Mouse (Mus musculus): ENCODE results near the gene Abcc1. TPM values are rescaled to one million over a fixed set of nuclear protein-coding genes. Genes with fewer than 3 reads are reported as not detected.

Abcc1 gene
- polyA plus RNA-seq, 1 experiment from 2014 or later, result 7.5 TPM

DNA sequence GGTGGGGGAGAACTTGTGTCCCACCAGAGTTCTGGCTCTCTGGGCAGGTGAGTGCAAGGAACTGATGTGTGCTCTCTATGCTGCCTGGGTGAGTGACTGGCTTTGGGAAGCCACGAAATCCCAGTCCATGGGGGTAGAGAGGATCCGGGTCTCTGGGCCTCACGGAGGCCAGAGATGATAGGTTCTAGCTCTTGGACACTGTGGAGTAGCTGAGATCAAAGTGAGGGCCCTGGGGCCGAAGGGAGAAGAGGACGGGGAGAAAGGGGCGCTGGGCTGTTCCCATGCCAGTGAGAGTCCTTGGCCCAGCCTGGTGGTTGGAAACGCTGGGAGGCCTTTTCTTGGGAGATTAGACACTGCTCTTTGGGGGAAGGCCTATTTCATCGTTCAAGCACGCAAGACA is 53.8 kb downstream of the Abcc1 start:
- Histone ChIP-seq H3K27me3 (ENCODE audit: control insufficient read depth, insufficient read depth, low read length) (no peaks in the 10 kb centered on the region), H3K4me2 (ENCODE audit: low read depth) (no peak overlapping the region), H3K36me3 (ENCODE audit: control insufficient read depth, insufficient read depth, low read length) (no peaks in the 10 kb centered on the region), H3K4me3 (ENCODE audit: low read depth, low read length) (no peak overlapping the region), H3K4me1 (ENCODE audit: control insufficient read depth, insufficient read depth, low read length) (no peaks in the 10 kb centered on the region), H3K9ac (ENCODE audit: low read length) (no peak overlapping the region), H3K9me3 (ENCODE audit: control insufficient read depth, low read length) (no peaks in the 10 kb centered on the region), H3K27ac (ENCODE audit: low read depth, low read length) (no peak overlapping the region)
- 96% methylated on average over 9 of the region's 9 CpGs for WGBS
- no peak for DNase-seq (ENCODE audit: low spot score)
- ATAC-seq (ENCODE audit: insufficient read depth, low FRiP score, low TSS enrichment), result no peak

GRCm38 (mm10) chr16:14416957-14417618 is 55.7 kb downstream of the Abcc1 start:
- no peak overlapping the region for H3K4me2 ChIP-seq (ENCODE audit: low read depth)
- DNase-seq (ENCODE audit: low spot score) (no peak), ATAC-seq (ENCODE audit: insufficient read depth, low FRiP score, low TSS enrichment) (no peak)
- no peak overlapping the region for H3K9ac ChIP-seq (ENCODE audit: low read length)
- H3K36me3 ChIP-seq (ENCODE audit: control insufficient read depth, insufficient read depth, low read length), result no peaks in the 10 kb centered on the region
- H3K4me1 ChIP-seq (ENCODE audit: control insufficient read depth, insufficient read depth, low read length), result no peaks in the 10 kb centered on the region
- WGBS, result 84% methylated on average over 5 of the region's 5 CpGs
- no peak overlapping the region for H3K4me3 ChIP-seq (ENCODE audit: low read depth, low read length)
- H3K27ac ChIP-seq (ENCODE audit: low read depth, low read length), result no peak overlapping the region
- H3K9me3 ChIP-seq (ENCODE audit: control insufficient read depth, low read length), result no peaks in the 10 kb centered on the region
- H3K27me3 ChIP-seq (ENCODE audit: control insufficient read depth, insufficient read depth, low read length), result no peaks in the 10 kb centered on the region

DNA sequence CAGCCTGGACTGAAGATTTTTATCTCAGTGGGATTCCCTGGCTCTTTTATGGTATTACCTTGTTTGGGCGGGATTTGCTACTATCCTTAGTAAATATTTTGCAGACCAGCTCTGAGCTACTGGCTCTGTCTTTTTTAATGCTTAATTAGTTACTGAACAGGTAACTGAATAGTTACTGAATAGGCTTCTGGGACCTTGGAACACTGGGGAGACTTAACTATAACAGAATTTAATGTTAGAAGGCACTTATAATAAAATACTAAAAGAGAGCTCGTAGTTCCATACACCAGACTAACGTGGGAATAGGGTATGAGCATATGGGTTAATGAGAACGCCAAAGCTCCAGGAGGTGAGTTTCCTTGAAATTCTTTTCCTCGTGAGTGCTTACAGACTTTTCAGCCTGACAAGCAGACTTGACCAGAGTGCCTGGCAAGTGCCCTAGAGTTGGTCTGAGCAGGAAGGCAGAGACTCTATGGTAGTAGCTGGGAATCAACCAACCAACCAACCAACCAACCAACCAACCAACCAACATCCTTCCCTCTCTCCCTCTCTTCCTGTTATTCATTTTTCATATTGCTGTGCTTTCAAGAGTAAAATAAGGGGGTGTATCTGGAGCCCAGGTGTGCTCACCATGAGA is 59.3 kb downstream of the Abcc1 start:
- Histone ChIP-seq H3K36me3 (ENCODE audit: control insufficient read depth, insufficient read depth, low read length) (no peaks in the 10 kb centered on the region), H3K9me3 (ENCODE audit: control insufficient read depth, low read length) (no peaks in the 10 kb centered on the region), H3K4me1 (ENCODE audit: control insufficient read depth, insufficient read depth, low read length) (no peaks in the 10 kb centered on the region), H3K4me3 (ENCODE audit: low read depth, low read length) (no peak overlapping the region), H3K27ac (ENCODE audit: low read depth, low read length) (no peak overlapping the region), H3K9ac (ENCODE audit: low read length) (no peak overlapping the region), H3K4me2 (ENCODE audit: low read depth) (no peak overlapping the region), H3K27me3 (ENCODE audit: control insufficient read depth, insufficient read depth, low read length) (no peaks in the 10 kb centered on the region)
- no peak for ATAC-seq (ENCODE audit: insufficient read depth, low FRiP score, low TSS enrichment)
- WGBS, result 85% methylated on average over 5 of the region's 5 CpGs
- no peak for DNase-seq (ENCODE audit: low spot score)

GRCm38 (mm10) chr16:14422081-14422480 is 60.7 kb downstream of the Abcc1 start:
- Histone ChIP-seq H3K4me3 (ENCODE audit: low read depth, low read length) (no peak overlapping the region), H3K27me3 (ENCODE audit: control insufficient read depth, insufficient read depth, low read length) (no peaks in the 10 kb centered on the region), H3K4me1 (ENCODE audit: control insufficient read depth, insufficient read depth, low read length) (no peaks in the 10 kb centered on the region), H3K27ac (ENCODE audit: low read depth, low read length) (no peak overlapping the region), H3K9me3 (ENCODE audit: control insufficient read depth, low read length) (no peaks in the 10 kb centered on the region), H3K36me3 (ENCODE audit: control insufficient read depth, insufficient read depth, low read length) (no peaks in the 10 kb centered on the region), H3K4me2 (ENCODE audit: low read depth) (no peak overlapping the region), H3K9ac (ENCODE audit: low read length) (no peak overlapping the region)
- WGBS, result 92% methylated on average over 3 of the region's 3 CpGs
- ATAC-seq (ENCODE audit: insufficient read depth, low FRiP score, low TSS enrichment) (no peak), DNase-seq (ENCODE audit: low spot score) (no peak)

DNA sequence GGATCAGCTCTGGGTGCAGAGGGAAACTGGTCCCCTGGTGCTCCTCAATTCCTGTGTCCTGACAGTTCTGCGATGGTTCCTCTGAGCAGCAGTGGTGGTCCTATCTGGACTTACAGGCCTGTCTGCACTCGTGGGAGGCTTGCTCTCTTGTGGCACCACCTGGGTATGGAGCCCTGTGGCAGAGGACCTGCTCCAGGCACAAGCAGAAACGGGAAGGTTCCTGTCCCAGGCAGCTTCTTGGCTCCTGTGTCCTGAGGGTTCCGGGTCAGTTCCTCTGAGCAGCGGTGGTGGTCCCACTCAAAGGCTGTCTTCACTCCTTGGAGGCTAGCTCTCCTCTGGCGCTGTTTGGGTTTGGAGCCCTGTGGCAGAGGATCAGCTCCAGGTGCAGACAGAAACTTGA is 68.0 kb downstream of the Abcc1 start:
- WGBS, result 87% methylated on average over 6 of the region's 6 CpGs
- Histone ChIP-seq H3K36me3 (ENCODE audit: control insufficient read depth, insufficient read depth, low read length) (no peaks in the 10 kb centered on the region), H3K9ac (ENCODE audit: low read length) (no peak overlapping the region), H3K27ac (ENCODE audit: low read depth, low read length) (no peak overlapping the region), H3K4me1 (ENCODE audit: control insufficient read depth, insufficient read depth, low read length) (no peaks in the 10 kb centered on the region), H3K9me3 (ENCODE audit: control insufficient read depth, low read length) (no peaks in the 10 kb centered on the region), H3K4me3 (ENCODE audit: low read depth, low read length) (no peak overlapping the region), H3K4me2 (ENCODE audit: low read depth) (no peak overlapping the region), H3K27me3 (ENCODE audit: control insufficient read depth, insufficient read depth, low read length) (no peaks in the 10 kb centered on the region)
- no peak for ATAC-seq (ENCODE audit: insufficient read depth, low FRiP score, low TSS enrichment)
- no peak for DNase-seq (ENCODE audit: low spot score)

DNA sequence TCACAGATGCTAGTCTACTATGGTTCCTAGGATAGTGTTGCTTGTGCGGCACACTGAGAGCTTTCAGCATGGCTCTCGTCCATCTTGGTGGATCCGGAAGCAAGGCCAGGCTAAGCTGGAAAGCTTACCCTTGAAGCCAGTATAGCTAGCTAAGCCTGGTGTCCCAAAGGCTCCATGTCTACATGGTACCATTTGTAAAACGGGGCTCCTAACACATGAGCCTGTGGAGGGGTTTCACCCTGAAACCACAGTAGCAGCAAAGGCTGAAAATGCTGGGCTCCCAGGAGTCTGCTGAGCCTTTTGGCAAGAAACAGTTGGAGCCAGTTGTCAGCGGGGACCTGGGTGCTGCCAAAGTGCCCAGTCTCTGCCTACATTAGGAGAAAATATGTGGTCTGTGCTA is 71.6 kb downstream of the Abcc1 start:
- no peaks in the 10 kb centered on the region for H3K27me3 ChIP-seq (ENCODE audit: control insufficient read depth, insufficient read depth, low read length)
- ATAC-seq (ENCODE audit: insufficient read depth, low FRiP score, low TSS enrichment), result no peak
- H3K4me2 ChIP-seq (ENCODE audit: low read depth), result no peak overlapping the region
- no peaks in the 10 kb centered on the region for H3K4me1 ChIP-seq (ENCODE audit: control insufficient read depth, insufficient read depth, low read length)
- 91% methylated on average over 5 of the region's 5 CpGs for WGBS
- H3K9ac ChIP-seq (ENCODE audit: low read length), result no peak overlapping the region
- H3K27ac ChIP-seq (ENCODE audit: low read depth, low read length), result no peak overlapping the region
- no peaks in the 10 kb centered on the region; the same call in 1 of the 2 replicates for H3K9me3 ChIP-seq (ENCODE audit: control insufficient read depth, low read length)
- H3K4me3 ChIP-seq (ENCODE audit: low read depth, low read length), result no peak overlapping the region
- DNase-seq (ENCODE audit: low spot score), result no peak
- no peaks in the 10 kb centered on the region for H3K36me3 ChIP-seq (ENCODE audit: control insufficient read depth, insufficient read depth, low read length)

DNA sequence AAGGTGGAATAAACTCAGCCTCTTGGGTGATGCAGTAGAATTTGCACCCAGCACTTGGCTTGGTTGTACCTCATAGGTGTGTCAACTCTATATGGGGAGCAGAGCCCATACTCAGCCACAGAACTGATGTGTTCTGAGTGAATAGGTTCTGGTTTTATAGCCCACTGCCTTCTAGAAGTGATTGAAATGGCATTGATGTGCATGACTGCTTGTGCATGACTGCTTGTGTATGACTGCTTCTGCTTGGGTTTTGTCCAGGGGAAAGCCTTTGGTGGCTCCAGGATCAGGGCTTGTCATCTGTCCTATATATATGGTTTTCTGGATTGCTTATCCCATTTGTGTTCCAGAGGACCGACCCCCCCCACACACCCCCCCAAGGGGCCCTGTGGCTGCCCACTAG is 74.2 kb downstream of the Abcc1 start:
- H3K4me1 ChIP-seq (ENCODE audit: control insufficient read depth, insufficient read depth, low read length), result no peaks in the 10 kb centered on the region
- no peak for ATAC-seq (ENCODE audit: insufficient read depth, low FRiP score, low TSS enrichment)
- H3K4me2 ChIP-seq (ENCODE audit: low read depth), result no peak overlapping the region
- H3K27me3 ChIP-seq (ENCODE audit: control insufficient read depth, insufficient read depth, low read length), result no peaks in the 10 kb centered on the region
- no peak for DNase-seq (ENCODE audit: low spot score)
- no peaks in the 10 kb centered on the region; the same call in 1 of the 2 replicates for H3K9me3 ChIP-seq (ENCODE audit: control insufficient read depth, low read length)
- no peaks in the 10 kb centered on the region for H3K36me3 ChIP-seq (ENCODE audit: control insufficient read depth, insufficient read depth, low read length)
- 100% methylated on average over 1 of the region's 1 CpGs for WGBS
- no peak overlapping the region for H3K4me3 ChIP-seq (ENCODE audit: low read depth, low read length)
- no peak overlapping the region for H3K27ac ChIP-seq (ENCODE audit: low read depth, low read length)
- no peak overlapping the region for H3K9ac ChIP-seq (ENCODE audit: low read length)

DNA sequence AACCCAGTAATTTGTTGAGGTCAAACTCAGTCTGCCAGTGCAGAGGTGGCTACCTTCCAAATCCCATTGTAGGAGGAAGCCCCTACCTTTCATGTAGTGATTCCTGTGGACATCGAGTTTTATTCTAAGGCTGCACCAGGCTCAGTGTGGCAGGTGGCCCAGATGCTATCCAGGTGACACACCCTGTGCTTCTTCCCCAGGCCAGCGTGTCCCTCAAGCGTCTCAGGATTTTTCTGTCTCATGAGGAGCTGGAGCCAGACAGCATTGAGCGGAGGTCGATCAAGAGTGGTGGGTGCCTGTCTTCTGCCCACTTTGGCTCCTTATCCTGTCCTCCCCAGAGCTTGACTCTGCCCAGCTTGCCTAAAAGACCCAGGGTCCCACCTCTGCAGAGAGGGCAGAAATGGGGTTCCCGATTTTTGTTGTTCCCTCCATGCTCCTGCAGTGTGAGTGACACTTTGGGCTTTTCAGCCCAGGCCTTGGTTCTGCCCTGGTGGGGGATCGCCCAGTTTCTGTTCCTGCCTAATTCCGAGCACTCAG is 76.2 kb downstream of the Abcc1 start:
- Histone ChIP-seq H3K4me3 (ENCODE audit: low read depth, low read length) (no peak overlapping the region), H3K9me3 (ENCODE audit: control insufficient read depth, low read length) (no peaks in the 10 kb centered on the region; the same call in 1 of the 2 replicates), H3K27ac (ENCODE audit: low read depth, low read length) (no peak overlapping the region), H3K27me3 (ENCODE audit: control insufficient read depth, insufficient read depth, low read length) (no peaks in the 10 kb centered on the region), H3K9ac (ENCODE audit: low read length) (no peak overlapping the region), H3K4me2 (ENCODE audit: low read depth) (no peak overlapping the region), H3K4me1 (ENCODE audit: control insufficient read depth, insufficient read depth, low read length) (no peaks in the 10 kb centered on the region), H3K36me3 (ENCODE audit: control insufficient read depth, insufficient read depth, low read length) (no peaks in the 10 kb centered on the region)
- no peak for DNase-seq (ENCODE audit: low spot score)
- WGBS, result 92% methylated on average over 8 of the region's 8 CpGs
- no peak for ATAC-seq (ENCODE audit: insufficient read depth, low FRiP score, low TSS enrichment)

DNA sequence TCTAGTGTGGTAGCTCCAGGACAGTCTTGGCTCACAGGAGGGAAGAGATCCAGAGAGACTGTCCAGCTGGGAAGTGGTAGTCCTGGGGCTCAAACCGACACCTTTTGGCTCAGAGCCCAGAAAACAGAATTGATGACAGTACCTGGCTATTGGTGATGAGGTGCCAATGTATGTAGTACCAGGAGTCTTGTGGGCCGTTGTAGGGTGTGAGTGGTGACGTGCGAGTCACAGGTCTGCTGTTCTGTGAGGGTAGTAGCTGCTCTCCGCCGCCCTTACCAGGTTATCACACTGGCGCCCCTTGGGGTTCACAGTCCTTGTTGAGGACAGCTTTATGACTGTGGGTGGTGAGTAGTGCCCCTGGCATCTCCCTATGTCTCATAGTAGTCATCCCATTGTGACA is 77.2 kb downstream of the Abcc1 start:
- no peak for ATAC-seq (ENCODE audit: insufficient read depth, low FRiP score, low TSS enrichment)
- H3K4me3 ChIP-seq (ENCODE audit: low read depth, low read length), result no peak overlapping the region
- no peaks in the 10 kb centered on the region; the same call in 1 of the 2 replicates for H3K36me3 ChIP-seq (ENCODE audit: control insufficient read depth, insufficient read depth, low read length)
- H3K9ac ChIP-seq (ENCODE audit: low read length), result no peak overlapping the region
- H3K27me3 ChIP-seq (ENCODE audit: control insufficient read depth, insufficient read depth, low read length), result no peaks in the 10 kb centered on the region
- no peaks in the 10 kb centered on the region for H3K4me1 ChIP-seq (ENCODE audit: control insufficient read depth, insufficient read depth, low read length)
- 91% methylated on average over 7 of the region's 7 CpGs for WGBS
- H3K9me3 ChIP-seq (ENCODE audit: control insufficient read depth, low read length), result no peaks in the 10 kb centered on the region; the same call in 1 of the 2 replicates
- no peak overlapping the region for H3K27ac ChIP-seq (ENCODE audit: low read depth, low read length)
- H3K4me2 ChIP-seq (ENCODE audit: low read depth), result no peak overlapping the region
- DNase-seq (ENCODE audit: low spot score), result no peak
